Mouse (Mus musculus): ENCODE data around the gene Prkd2. TPM values are rescaled to one million over a fixed set of nuclear protein-coding genes. Genes with fewer than 3 reads are reported as not detected.

Prkd2 gene
- polyA plus RNA-seq, 1 experiment from 2014 or later, result 26.1 TPM

DNA sequence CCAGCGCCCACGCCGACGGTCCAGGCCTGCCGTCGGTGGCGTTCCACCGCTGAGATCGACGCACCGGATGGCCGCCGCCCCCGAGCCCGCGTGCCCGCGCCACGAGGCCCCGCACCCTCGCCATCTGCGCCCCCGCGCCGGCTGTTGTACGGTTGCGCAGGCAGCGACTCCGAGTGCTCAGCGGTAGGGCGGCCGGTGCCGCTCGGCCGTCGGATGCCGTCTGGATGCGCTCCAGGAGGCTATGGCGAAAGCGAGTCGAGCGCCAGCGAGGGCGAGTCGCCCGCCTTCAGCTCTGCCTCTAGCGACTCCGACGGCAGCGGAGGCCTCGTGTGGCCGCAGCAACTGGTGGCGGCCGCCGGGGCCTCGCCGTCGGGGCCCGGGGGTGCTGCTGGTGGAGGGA is 43.2 kb downstream of the Prkd2 start:
- no peak for ATAC-seq
- no peaks in the 10 kb centered on the region for H3K4me1 ChIP-seq (ENCODE audit: insufficient read depth, low read depth, low read length)
- H3K36me3 ChIP-seq (ENCODE audit: insufficient read depth, low read length), result no peaks in the 10 kb centered on the region
- no peaks in the 10 kb centered on the region for H3K9me3 ChIP-seq (ENCODE audit: low read length)
- 59% methylated on average over 57 of the region's 59 CpGs for WGBS
- H3K4me3 ChIP-seq (ENCODE audit: low read depth, low read length), result no peak overlapping the region
- peaks cover 10% of the 10 kb centered on the region for H3K27me3 ChIP-seq (replicated peaks; ENCODE audit: insufficient read depth, low read length)
- TF ChIP-seq EP300 (IDR thresholded peaks at IDR 0.05), result no peak
- no peak for TF ChIP-seq CTCF (IDR thresholded peaks at IDR 0.05)
- DNase-seq (ENCODE audit: low spot score), result no peak
- no peak overlapping the region for H3K27ac ChIP-seq (ENCODE audit: low read length)
- no peak overlapping the region for H3K9ac ChIP-seq (replicated peaks; ENCODE audit: low read depth)
- H3K4me2 ChIP-seq (replicated peaks; ENCODE audit: low read depth, low read length), result no peak overlapping the region

DNA sequence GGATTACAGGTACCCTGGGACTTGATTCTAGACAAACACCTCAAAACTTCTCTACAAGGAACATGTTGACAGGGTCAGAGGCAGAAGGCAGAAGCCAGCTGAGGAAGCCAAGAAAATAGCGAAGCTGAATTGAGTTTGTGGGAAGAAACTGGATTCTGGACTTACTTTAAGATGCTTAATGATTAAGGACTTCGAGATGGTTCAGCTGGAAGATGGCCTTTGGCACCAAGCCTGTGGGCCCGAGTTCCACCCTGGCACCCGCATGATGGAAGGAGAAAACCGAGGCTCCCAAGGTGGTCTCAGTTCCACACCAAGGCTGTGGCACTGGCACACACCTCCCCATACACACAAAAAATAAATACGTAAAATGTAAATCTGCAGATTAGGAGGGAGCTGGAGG is 47.8 kb downstream of the Prkd2 start:
- Histone ChIP-seq H3K27me3 (replicated peaks; ENCODE audit: insufficient read depth, low read length) (peaks cover 24% of the 10 kb centered on the region), H3K9me3 (ENCODE audit: low read length) (no peaks in the 10 kb centered on the region), H3K4me1 (ENCODE audit: insufficient read depth, low read depth, low read length) (0 out of 2 replicates have a peak, but pooled peaks cover 3% of the 10 kb centered on the region), H3K4me3 (ENCODE audit: low read depth, low read length) (no peak overlapping the region), H3K4me2 (replicated peaks; ENCODE audit: low read depth, low read length) (no peak overlapping the region), H3K36me3 (ENCODE audit: insufficient read depth, low read length) (no peaks in the 10 kb centered on the region), H3K9ac (replicated peaks; ENCODE audit: low read depth) (no peak overlapping the region), H3K27ac (ENCODE audit: low read length) (peak overlapping the region; percentile 66)
- DNase-seq (ENCODE audit: low spot score), result peak; percentile 54
- 35% methylated on average over 6 of the region's 6 CpGs for WGBS
- TF ChIP-seq EP300 (IDR thresholded peaks at IDR 0.05) (no peak), CTCF (IDR thresholded peaks at IDR 0.05) (no peak)
- no peak for ATAC-seq

DNA sequence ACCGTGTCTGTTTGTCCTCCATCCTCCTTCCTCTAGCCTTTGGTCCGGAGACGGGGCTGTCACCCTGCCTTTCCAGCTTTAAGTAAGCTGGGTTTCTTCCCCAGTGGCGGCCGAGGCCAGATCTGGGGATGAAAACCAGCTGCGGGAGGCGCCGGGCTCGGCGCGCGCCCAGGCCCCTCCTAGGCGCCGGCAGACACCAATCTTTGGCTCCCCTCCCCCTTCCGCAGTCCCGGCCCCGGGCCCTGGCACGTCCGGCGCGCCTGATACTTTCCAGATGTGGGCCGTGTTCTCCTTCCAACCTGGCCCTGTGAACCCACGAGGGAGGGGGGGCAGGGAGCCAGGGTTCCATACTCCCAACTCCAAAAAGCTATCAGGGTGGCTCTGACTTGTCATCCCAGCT is 48.2 kb downstream of the Prkd2 start:
- peak overlapping the region; percentile 69 for H3K27ac ChIP-seq (ENCODE audit: low read length)
- no peak overlapping the region for H3K9ac ChIP-seq (replicated peaks; ENCODE audit: low read depth)
- WGBS, result 2% methylated on average over 20 of the region's 23 CpGs
- no peak overlapping the region for H3K4me3 ChIP-seq (ENCODE audit: low read depth, low read length)
- H3K4me1 ChIP-seq (ENCODE audit: insufficient read depth, low read depth, low read length), result 0 out of 2 replicates have a peak, but pooled peaks cover 3% of the 10 kb centered on the region
- no peak overlapping the region; the same call in 1 of the 2 replicates for H3K4me2 ChIP-seq (replicated peaks; ENCODE audit: low read depth, low read length)
- no peaks in the 10 kb centered on the region for H3K36me3 ChIP-seq (ENCODE audit: insufficient read depth, low read length)
- peak; percentile 93 for DNase-seq (ENCODE audit: low spot score)
- peak; percentile 83 for ATAC-seq
- TF ChIP-seq CTCF (IDR thresholded peaks at IDR 0.05) (no peak), EP300 (IDR thresholded peaks at IDR 0.05) (no peak)
- no peaks in the 10 kb centered on the region for H3K9me3 ChIP-seq (ENCODE audit: low read length)
- peaks cover 21% of the 10 kb centered on the region for H3K27me3 ChIP-seq (replicated peaks; ENCODE audit: insufficient read depth, low read length)

DNA sequence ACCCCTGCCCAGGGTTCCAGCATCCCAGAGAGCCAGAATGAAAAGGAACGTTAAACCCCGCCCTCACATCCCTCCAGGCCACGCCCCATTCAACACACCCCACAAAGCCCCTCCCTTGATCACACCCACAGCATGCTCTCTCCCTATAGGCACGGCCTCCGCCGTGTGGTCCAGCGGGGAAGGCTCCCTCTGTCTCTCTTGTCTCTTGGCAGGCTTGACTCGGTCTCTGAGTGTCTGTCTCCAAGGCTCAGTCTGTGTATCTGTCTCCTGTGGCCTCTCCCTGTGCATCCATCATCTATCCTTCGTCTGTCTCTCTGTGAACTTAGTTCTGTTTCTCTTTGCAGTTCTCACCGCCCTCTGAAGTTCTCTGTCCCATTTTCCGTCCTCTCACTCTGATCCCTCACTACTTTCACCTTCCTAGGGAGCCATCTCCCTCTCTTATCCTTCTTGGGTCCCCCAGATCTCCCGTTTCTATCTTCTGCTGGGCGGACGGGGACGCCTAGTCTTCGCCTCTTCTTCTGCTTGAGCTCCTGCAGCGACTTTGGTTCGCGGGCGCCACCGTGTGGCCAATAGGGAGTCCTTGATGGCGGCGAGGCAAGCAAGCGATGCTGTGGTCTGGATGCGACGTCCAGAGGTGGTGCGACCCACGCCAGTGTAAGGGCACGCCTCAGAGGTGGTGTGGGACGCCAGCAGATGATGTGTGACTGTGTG is 49.1 kb downstream of the Prkd2 start, which contains the start of gene Gng8:
TSS of gene Gng8 (plus strand) at position 146 of the 711 bp plus-strand sequence.
- no peak within 1 kb of the TSS for H3K9ac ChIP-seq (replicated peaks; ENCODE audit: low read depth)
- peaks cover 15% of the 10 kb centered on the region for H3K27me3 ChIP-seq (replicated peaks; ENCODE audit: insufficient read depth, low read length)
- H3K4me3 ChIP-seq (ENCODE audit: low read depth, low read length), result peak within 1 kb of the TSS; percentile 26; the same call in 1 of the 2 replicates
- no peaks in the 10 kb centered on the region for H3K36me3 ChIP-seq (ENCODE audit: insufficient read depth, low read length)
- peak; percentile 83 for ATAC-seq
- peak within 1 kb of the TSS; percentile 59 for H3K4me2 ChIP-seq (replicated peaks; ENCODE audit: low read depth, low read length)
- under 1% methylated on average over 27 of the region's 30 CpGs for WGBS
- H3K9me3 ChIP-seq (ENCODE audit: low read length), result no peaks in the 10 kb centered on the region
- 0 out of 2 replicates have a peak, but pooled peaks cover 3% of the 10 kb centered on the region for H3K4me1 ChIP-seq (ENCODE audit: insufficient read depth, low read depth, low read length)
- TF ChIP-seq EP300 (IDR thresholded peaks at IDR 0.05) (no peak), CTCF (IDR thresholded peaks at IDR 0.05) (peak; percentile 99)
- H3K27ac ChIP-seq (ENCODE audit: low read length), result peak within 1 kb of the TSS; percentile 69
- DNase-seq (ENCODE audit: low spot score), result peak; percentile 93

DNA sequence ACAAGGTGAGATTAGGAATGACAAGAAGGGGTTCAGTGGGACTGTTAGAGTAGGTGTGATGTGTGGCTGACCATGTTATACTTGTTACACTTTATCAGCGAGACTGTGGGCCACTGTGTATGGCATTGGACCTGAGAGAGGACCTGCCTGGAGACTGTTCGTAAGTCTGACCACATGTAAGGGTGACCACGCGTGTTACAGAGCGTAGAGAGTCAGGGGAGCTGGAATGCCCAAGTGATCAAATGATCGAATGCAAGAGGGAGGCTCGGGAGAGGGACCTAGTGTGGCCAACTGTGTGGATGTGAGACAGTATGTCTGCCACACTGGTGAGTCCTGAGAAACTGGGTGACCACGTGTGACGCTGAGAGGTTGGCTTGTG is 49.6 kb downstream of the Prkd2 start:
- no peak overlapping the region for H3K4me2 ChIP-seq (replicated peaks; ENCODE audit: low read depth, low read length)
- no peak for ATAC-seq
- peaks cover 15% of the 10 kb centered on the region for H3K27me3 ChIP-seq (replicated peaks; ENCODE audit: insufficient read depth, low read length)
- no peak overlapping the region for H3K4me3 ChIP-seq (ENCODE audit: low read depth, low read length)
- no peak overlapping the region for H3K27ac ChIP-seq (ENCODE audit: low read length)
- 33% methylated on average over 9 of the region's 9 CpGs for WGBS
- H3K9me3 ChIP-seq (ENCODE audit: low read length), result no peaks in the 10 kb centered on the region
- 0 out of 2 replicates have a peak, but pooled peaks cover 3% of the 10 kb centered on the region for H3K4me1 ChIP-seq (ENCODE audit: insufficient read depth, low read depth, low read length)
- H3K36me3 ChIP-seq (ENCODE audit: insufficient read depth, low read length), result no peaks in the 10 kb centered on the region
- no peak for TF ChIP-seq CTCF (IDR thresholded peaks at IDR 0.05)
- TF ChIP-seq EP300 (IDR thresholded peaks at IDR 0.05), result no peak
- DNase-seq (ENCODE audit: low spot score), result no peak
- no peak overlapping the region for H3K9ac ChIP-seq (replicated peaks; ENCODE audit: low read depth)

DNA sequence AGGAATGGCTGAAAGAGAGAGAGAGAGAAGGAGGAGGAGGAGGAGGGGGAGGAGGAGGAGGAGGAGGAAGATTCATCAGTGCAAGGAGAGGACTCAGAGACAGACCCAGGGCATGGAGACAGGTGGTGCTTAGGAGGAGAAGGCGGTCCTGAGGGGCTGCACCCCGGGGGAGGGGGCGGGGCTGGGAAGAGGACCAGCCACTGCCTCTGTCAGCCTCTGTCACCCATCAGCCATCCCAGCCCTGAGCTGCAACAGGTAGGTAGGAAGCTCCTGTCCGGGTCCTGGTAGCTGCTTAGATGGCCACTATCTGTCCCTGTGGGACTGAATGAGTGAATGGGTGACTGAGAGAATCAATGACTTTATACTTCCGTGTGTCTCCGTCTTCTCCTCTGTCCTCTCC is 50.9 kb downstream of the Prkd2 start:
- 14% methylated on average over 6 of the region's 6 CpGs for WGBS

More for the DNA sequence above, 50.9 kb downstream of the Prkd2 start:
- H3K27ac ChIP-seq (ENCODE audit: low read length), result no peak overlapping the region
- H3K9me3 ChIP-seq (ENCODE audit: low read length), result no peaks in the 10 kb centered on the region
- DNase-seq (ENCODE audit: low spot score) (no peak), ATAC-seq (no peak)
- no peak overlapping the region for H3K4me3 ChIP-seq (ENCODE audit: low read depth, low read length)
- H3K27me3 ChIP-seq (replicated peaks; ENCODE audit: insufficient read depth, low read length), result peaks cover 15% of the 10 kb centered on the region
- H3K4me1 ChIP-seq (ENCODE audit: insufficient read depth, low read depth, low read length), result 0 out of 2 replicates have a peak, but pooled peaks cover 3% of the 10 kb centered on the region
- no peak overlapping the region for H3K9ac ChIP-seq (replicated peaks; ENCODE audit: low read depth)
- H3K4me2 ChIP-seq (replicated peaks; ENCODE audit: low read depth, low read length), result no peak overlapping the region
- TF ChIP-seq EP300 (IDR thresholded peaks at IDR 0.05), result no peak
- no peak for TF ChIP-seq CTCF (IDR thresholded peaks at IDR 0.05)
- no peaks in the 10 kb centered on the region for H3K36me3 ChIP-seq (ENCODE audit: insufficient read depth, low read length)

All from lung, postnatal 0 days (tissue).